Mouse (Mus musculus): Measurements from ENCODE around the gene Zfp978.
"Not testable (repeated sequence)": the region's sequence is repeated elsewhere in the genome, so short reads cannot be mapped to it uniquely, and the experiment has no call there.

- not testable (repeated sequence) for TF ChIP-seq CTCF (IDR thresholded peaks at IDR 0.05 in 2 of 3, conservative IDR thresholded peaks at IDR 0.05 in 1 of 3; ENCODE audit: control insufficient read depth in 1 of 3, insufficient read depth in 1 of 3, low read depth in 2 of 3, low read length in 3 of 3, poor library complexity in 1 of 3, severe bottlenecking in 1 of 3); JUND (IDR thresholded peaks at IDR 0.05; ENCODE audit: low read depth, low read length); ZC3H11A (IDR thresholded peaks at IDR 0.05; ENCODE audit: low read depth, low read length); GATA1 (IDR thresholded peaks at IDR 0.05; ENCODE audit: low read depth, low read length); HCFC1 (IDR thresholded peaks at IDR 0.05; ENCODE audit: low read depth, low read length); CHD1 (IDR thresholded peaks at IDR 0.05; ENCODE audit: low read depth, low read length)
Measured at GRCm38 (mm10) chr4:147361872-147362271, 769 bp downstream of the Zfp978 start.
